Mouse (Mus musculus): ENCODE results near the gene Scfd2.

Scfd2 gene

DNA sequence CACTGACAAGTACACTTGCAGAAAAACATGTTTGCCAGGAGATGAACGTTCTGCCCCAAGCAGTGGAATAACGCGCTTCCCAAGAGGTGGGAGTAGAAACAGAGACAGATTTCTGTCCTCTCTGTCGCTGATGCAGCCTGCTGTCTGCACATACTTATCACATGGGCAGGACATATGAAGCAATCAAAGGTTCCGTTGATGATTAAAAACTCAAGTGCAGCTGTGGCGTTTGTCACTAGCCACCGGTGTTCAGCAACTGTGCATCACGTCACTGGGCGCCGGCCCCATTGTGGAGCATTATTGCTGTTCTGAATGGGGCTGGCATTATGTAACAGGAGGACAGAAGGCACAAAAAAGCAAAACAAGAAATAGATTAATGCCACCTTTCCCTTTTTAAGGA is 348.4 kb downstream of the Scfd2 start:
- no peak for DNase-seq (ENCODE audit: low read depth, low spot score)

DNA sequence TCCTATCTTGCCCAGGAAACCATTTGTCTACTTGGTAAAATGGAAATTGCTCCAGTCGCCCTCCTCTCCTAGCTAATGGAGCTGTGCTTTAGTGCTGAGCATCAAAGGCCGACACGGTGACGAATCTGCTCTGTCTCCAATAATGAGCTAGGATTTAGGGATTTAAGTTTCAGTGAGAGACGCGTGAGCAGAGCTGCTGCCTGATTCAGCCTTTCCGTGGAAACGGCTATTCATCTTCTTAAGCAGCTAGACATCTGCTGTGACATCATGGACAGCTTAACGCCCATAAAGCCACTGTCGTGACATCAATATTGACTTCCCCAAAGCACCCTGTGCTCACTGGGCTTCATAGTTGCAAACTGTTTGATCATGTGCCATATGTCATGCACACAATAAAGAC is 351.3 kb downstream of the Scfd2 start:
- DNase-seq (ENCODE audit: low read depth, low spot score): no peak

DNA sequence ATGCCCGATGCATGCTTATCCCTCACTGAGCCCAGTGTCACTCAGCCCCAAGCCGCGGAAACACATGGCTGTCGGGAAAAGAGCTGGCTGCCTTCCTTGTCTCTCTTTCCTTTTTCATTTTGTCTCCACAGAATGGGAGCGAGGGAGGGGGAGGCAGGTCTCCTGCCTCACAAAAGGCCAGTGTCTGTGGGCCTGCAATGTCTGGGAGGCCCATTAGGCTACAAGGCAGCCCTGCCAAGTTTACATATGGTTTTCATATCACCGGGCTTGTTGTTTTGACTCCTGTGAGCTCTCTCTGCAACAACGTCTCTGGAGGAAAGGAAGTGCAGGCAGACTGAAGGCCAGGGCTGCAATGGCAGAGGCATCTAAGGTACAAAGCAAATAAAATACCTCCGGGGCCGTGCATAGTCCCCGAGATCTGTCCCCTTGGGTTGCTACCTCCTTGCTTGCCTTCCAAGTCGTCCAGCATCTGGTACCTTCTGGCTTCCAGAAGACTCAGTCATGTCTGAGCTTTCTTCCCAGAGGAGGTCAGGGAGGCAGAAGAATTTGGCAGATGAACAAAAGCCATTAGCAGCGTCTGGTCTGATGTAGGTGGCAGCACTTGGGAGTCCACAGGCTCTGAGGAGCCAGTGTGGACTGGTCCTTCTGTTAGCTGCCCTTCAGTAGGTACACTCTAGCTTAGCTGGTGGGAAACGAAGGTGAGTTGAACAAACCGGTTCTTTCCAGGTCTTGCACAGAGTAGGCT is 355.9 kb downstream of the Scfd2 start:
- no peak for DNase-seq (ENCODE audit: low read depth, low spot score)

DNA sequence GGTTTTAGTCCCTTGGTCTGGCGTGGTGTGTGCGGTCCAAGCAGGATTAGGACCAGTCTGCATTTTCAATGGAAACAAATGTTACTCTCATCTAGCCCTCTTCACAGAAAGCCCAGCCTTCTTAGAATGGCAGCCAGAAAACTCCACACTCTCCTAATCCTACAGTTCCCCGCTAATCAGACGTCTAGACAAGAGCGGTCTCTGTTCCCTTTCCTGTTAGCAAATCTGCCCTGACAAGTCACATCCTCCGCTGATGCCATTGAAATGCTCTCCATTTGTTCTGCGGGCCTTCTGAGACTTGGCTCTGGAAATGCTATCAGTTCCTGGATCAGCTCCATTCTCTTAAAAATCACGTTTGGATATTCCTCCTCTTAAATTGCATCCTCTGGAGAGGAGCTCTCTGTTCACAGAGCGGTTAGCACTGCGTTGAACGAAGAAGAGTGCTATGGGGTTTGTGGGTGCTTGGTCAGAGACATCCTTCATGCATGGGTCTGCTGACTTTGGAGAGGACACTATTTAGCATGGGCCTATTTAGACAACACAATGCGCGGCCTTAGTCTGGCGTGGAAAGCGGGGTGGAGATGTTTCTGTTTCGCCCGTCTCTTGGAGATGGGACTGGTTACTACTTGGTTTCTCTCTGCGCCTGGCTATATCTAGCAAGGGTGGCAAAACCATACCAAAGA is 358.3 kb downstream of the Scfd2 start:
- no peak for DNase-seq (ENCODE audit: low read depth, low spot score)

DNA sequence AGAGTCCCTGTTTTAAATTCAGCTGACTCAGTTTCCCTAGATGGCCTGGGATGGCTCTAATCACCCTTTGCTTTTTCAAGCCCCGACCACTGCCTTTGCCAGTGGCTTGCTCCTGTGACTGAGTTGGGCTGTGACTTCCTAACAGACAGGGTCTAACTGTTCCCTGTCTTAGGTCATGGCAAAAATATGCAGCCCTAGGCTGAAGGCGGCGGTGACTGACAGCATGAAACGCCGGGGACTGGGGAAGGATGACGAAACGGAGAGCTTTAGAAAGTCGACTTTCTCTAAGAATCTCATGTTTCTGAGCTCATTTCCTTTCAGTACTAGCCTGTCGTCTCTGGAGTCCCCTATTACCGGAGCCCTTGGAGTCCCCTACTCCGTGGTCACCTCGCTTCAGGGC is 359.4 kb downstream of the Scfd2 start:
- DNase-seq (ENCODE audit: low read depth, low spot score): no peak

DNA sequence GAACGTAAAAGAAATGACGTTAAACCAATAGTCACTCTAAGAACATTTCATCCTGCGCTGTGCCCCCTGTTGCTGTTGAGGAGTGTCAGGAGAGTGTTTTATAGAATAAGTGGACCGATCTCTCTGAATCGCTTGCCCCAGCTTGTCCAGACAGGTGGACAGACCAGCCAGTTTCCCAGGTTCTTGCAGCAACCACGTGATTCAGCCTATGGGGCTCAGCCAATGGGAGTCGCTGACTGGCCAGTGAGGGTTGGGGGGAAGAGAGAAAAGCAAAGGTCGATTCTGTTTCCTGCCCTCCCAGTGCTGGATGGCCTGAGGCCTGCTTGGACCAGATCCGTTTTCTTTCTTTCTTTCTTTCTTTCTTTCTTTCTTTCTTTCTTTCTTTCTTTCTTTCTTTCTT is 359.8 kb downstream of the Scfd2 start:
- DNase-seq (ENCODE audit: low read depth, low spot score): no peak

DNA sequence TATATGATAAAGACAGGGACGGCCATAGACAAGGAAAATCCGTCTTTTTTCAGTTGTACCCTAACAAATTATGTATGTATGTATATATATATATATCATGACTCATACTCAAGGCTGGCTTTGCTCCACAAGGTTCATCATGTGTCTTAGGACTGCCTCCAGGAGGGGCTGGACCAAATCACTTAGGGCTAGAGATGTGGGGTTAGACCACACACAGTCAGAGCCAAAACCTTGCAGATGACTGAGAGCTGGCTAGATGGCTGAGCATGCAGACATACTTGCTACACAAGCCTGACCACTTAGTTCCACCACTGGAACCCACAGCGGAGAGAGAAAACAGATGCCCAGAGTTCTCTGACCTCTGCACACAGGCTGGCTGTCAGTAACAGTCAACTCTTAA is 363.5 kb downstream of the Scfd2 start:
- DNase-seq (ENCODE audit: low read depth, low spot score): no peak

DNA sequence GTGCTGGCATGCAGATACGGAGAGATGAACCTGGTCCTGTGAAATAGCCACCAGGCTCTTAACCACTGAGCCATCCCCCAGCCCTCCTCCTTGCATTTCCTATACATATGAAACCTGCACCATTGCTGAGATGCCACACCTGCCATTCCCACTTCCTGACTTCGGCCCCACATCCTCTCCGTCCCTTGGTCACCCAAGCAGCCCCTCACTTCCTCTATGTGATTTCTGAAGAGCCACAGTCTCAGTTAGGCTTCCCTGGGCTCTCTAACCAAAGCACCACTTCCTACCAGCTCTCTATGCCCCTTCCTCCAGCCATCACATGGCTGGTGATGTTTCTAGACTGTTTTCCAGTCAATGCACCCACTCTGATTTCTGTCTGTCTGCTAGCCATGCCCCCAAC is 364.9 kb downstream of the Scfd2 start:
- DNase-seq (ENCODE audit: low read depth, low spot score): no peak

DNA sequence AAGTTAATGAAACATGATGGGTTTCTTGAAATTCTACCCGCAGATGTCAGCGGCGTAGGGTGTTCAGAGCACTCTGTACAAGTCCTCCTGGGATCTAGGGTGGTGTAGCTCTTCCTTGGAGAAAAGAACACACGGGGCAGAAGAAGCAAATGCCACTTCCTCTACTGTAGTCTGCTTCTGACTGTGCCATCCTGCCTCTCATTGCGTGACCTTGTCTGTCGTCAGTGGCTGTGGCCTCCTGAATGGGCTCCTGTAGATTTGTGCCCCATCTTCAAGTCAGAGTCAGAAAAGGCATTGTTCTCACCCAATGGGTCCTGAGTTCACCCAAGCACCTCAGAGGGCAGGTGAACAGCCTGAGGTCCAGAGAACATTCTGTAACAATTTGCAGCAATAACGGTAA is 367.0 kb downstream of the Scfd2 start:
- no peak for DNase-seq (ENCODE audit: low read depth, low spot score)

DNA sequence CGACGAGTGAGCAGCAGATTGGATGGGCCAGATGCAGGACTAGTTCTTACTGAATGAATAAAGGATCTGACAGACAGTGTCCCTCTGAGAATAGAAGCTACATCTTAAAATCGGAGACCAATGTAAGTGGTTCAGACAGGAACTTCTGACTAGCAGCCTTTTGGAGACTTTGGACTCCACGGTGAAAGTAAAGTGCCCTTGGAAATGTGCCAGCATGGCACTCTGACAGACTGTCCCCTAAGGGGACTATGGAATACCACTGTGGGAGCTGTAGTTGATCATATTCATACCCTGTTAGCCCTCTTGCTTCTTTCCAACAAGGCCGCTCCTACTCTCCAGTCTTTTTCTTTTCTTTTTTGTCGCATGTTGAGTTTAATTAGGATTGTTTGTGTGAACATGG is 368.4 kb downstream of the Scfd2 start:
- DNase-seq (ENCODE audit: low read depth, low spot score): no peak

DNA sequence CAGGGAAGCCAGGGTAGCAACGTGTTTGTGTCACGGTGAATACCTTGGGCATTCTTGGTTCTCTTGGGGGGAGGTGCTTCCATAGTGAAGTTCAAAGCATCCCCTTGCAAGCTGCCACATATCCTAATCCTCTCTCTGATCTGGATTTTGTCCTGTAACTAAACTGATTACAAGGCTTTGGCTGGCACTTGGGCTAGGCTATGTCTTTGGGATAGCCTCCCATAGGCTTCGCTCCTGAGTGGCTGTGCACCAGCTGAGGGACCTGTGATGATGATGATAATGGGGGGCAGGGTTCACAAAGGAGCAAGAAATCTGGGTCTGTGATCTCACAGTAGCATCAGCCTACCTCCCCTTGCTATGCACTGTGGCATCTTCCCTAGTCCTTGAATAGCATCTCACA is 369.5 kb downstream of the Scfd2 start:
- DNase-seq (ENCODE audit: low read depth, low spot score): no peak

DNA sequence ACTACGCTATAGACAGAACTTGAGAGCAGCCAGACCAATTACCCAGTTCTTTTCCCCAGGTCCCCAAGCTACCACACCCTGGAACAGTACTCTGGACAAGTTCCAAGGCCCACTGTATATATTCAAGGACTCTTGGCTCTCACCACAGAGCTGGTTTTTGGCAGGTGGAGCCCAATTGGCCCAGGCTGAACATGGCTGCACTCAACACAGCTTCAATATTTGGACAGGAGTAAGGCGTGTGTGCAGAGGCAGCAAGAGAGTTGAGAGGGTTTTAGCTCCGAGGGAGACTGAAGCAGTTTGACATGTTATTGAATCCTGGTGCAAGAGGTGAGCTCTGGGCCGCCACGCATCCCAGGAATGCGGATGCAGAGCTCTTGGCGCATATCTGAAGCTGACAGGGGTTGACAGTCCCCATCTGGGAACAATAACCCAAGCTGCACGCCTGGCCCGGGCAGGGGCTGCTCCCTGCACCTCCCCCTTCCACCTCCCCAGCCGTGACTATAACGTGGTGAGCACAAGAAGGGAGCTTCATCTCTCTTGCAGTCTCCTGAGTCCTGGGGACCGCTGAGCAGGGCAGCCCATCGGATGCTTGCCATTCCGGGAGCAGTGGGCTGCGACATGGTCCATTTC is 370.1 kb downstream of the Scfd2 start:
- DNase-seq (ENCODE audit: low read depth, low spot score): no peak

DNA sequence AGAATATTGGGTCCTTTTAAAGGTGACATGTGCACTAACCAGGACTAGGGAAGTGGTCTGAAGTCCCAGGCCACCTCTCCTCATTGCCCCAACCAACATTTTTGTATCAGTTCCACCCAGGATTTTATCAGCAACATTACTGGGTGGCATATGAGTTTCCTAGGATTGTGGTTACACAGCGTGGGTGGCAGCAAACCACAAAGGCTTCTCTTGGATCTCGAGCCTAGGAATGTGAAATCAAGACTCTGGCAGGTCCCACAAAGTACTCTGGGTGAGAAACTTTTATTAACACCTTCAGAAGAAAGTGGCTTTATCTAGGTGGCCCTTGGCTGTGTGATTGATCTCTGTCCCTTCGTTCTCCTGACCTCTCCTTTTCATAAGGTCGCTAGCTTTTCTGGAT is 371.2 kb downstream of the Scfd2 start:
- no peak for DNase-seq (ENCODE audit: low read depth, low spot score)

DNA sequence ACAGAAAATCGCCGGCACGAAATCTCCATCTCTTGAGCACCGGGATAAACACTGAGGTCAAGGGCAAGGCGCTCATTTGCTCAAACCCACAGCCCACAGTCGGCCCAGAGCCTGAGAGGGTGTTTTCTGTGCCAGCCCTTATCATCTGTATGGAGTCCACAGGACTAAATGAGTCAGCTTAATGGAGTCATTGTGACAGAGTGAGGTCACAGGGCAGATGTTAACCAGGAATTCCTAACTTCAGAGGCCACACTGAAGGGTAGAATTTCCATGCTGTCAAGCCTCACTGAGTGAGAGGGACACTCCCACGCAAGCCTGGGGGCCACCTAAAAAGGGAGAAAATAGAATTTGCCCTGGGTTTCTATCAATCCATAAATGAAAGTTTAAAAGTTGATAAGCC is 371.7 kb downstream of the Scfd2 start:
- DNase-seq (ENCODE audit: low read depth, low spot score): no peak

DNA sequence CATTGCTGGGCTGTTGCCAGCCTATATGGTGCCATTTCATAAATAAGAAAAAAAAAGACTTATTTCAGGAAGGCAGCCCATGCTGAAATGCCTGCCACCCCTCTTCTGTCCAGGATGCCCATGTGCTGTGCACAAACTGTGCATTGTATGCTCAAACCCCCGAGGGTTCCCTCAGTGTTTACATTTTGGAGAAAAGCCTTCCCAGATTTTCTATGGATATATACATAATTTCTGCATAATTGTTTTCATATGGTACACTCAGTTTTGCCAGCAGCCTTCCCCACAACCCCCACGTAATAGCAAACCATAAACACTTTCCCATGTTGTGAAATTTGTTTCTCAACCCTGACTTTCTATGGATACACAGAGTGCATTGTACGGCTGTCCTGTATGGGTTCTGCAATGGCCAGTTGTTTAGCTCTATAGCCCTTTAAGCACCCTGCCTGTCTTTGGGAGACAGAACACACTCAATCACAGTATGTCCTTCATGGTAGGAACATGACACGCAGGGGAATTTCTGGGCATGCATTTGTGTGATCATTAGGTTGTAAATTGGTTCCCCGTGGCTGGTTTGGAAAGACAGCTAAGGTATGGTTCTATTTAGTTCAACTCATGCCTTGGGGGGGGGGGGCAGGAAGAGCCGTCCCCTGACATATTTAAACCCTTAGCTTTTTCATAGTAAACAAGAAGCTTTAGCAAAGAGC is 372.5 kb downstream of the Scfd2 start:
- no peak for DNase-seq (ENCODE audit: low read depth, low spot score)

DNA sequence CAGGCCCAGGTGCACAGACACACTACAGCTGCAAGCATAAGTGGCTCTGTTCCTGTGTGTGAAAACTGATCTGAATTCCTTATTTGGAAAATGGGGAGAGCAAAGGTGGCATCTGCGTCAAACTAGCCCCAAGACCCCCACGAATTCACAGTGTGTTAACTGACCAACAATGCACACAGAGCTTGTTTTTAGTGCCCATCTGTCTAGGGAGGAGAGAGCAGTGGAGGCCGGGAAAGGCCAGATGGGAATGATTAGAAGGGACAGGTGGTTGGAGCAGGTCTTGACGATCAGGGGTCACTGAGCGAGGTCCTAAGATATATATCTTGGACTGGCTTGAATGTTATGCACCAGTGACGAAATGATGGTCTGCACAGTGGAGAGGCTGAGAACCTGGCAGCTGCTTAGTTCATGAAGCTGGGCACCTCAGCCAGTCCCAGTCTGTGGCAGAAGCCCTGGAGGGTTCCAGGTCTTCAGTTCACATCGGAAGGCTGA is 375.7 kb downstream of the Scfd2 start:
- DNase-seq (ENCODE audit: low read depth, low spot score): no peak
